Mouse (Mus musculus): ENCODE results near the gene Foxo1. TPM values are rescaled to one million over a fixed set of nuclear protein-coding genes. Genes with fewer than 3 reads are reported as not detected.

Foxo1 gene
- polyA plus RNA-seq, 1 experiment from 2014 or later: 6.8 TPM

- no peak overlapping the region for H3K9ac ChIP-seq (replicated peaks; ENCODE audit: low read depth)
- H3K9me3 ChIP-seq (ENCODE audit: low read length): no peaks in the 10 kb centered on the region
- no peak overlapping the region for H3K27ac ChIP-seq (ENCODE audit: low read length)
- TF ChIP-seq CTCF (IDR thresholded peaks at IDR 0.05): no peak
- TF ChIP-seq EP300 (IDR thresholded peaks at IDR 0.05): no peak
- WGBS: 72% methylated on average over 12 of the region's 12 CpGs
- ATAC-seq (no peak), DNase-seq (ENCODE audit: low spot score) (no peak)
- H3K27me3 ChIP-seq (replicated peaks; ENCODE audit: insufficient read depth, low read length): no peaks in the 10 kb centered on the region
- H3K4me3 ChIP-seq (ENCODE audit: low read depth, low read length): no peak overlapping the region
- peaks cover 13% of the 10 kb centered on the region; the same call in 1 of the 2 replicates for H3K4me1 ChIP-seq (ENCODE audit: insufficient read depth, low read depth, low read length)
- H3K4me2 ChIP-seq (replicated peaks; ENCODE audit: low read depth, low read length): no peak overlapping the region
- H3K36me3 ChIP-seq (ENCODE audit: insufficient read depth, low read length): no peaks in the 10 kb centered on the region
These were observed 52.6 kb downstream of the Foxo1 start for GRCm38 (mm10) chr3:52320516-52321270.

DNA sequence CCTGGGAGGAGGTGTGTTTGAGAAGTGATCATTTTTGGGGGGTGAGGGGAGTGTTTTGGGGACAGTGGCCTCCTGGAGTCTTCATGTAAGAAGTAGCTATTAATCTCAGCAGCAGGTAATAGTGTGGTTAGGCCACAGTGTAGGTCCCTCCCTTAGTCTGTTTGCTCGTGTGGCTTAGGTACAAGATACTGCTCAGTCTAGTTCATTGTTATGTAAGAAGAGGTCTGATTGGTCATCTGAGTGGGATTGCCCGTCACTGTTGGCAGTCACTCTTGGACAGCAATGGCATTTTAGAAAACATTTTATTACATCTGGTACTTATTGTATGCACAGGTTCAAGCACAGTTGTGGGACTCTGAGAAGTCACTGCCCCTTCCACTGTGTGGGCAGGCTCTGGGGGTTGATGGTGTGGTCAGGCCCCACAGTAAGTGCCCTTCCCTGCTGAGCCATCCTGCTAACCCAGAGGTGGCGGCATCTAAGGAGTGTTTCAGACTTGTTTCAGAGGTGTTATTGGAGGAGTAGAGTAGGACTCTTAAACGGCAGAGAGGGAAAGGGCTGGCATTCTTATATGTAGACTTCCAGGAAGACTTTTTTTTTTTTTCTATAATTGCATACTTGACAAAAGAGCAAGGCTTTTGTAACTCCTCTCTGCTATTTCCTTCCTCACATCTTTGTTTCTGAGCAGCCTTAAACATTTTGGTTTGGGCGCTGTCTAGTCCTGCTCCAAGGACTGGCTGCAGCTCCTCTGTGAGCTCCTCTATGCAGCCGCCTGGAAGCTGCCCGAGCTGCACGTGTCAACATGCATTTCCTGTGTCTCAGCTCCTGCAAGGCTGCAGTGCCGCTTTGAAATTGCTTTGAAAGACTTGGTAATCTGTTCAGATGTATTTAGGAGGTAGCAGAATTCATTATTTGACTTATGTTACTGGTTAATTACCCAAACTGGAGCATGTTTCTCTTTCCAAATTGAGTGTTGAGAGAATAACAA lies 54.6 kb downstream of the Foxo1 start:
- Histone ChIP-seq H3K9me3 (ENCODE audit: low read length) (no peaks in the 10 kb centered on the region), H3K4me1 (ENCODE audit: insufficient read depth, low read depth, low read length) (peaks cover 13% of the 10 kb centered on the region; the same call in 1 of the 2 replicates), H3K27me3 (replicated peaks; ENCODE audit: insufficient read depth, low read length) (no peaks in the 10 kb centered on the region), H3K27ac (ENCODE audit: low read length) (0 out of 2 replicates have a peak overlapping the region, but pooled peaks have one; percentile 15), H3K4me2 (replicated peaks; ENCODE audit: low read depth, low read length) (peak overlapping the region; percentile 14), H3K9ac (replicated peaks; ENCODE audit: low read depth) (no peak overlapping the region), H3K36me3 (ENCODE audit: insufficient read depth, low read length) (no peaks in the 10 kb centered on the region), H3K4me3 (ENCODE audit: low read depth, low read length) (no peak overlapping the region)
- peak; percentile 60 for DNase-seq (ENCODE audit: low spot score)
- ATAC-seq: peak; percentile 76
- TF ChIP-seq CTCF (IDR thresholded peaks at IDR 0.05) (no peak), EP300 (IDR thresholded peaks at IDR 0.05) (no peak)
- WGBS: 10% methylated on average over 9 of the region's 9 CpGs

DNA sequence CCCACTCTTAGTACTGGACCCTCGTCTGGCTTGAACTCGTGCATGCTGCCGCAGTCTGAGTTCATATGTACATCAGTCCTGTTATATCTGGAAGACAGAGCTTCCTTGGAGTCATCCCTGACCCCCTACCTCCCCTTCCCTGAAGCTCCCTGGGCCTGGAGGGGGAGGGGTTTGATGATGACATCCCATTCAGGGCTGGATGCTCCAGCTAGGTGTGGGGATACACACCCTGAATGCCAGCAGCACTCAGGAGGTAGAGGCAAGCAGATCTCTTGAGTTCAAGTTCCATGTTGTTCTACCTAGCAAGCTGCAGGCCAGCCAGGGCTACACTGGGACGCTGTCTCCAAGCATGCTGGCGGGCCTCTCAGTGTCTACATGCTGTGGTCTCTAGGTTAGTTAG lies 56.9 kb downstream of the Foxo1 start:
- no peak for ATAC-seq
- TF ChIP-seq EP300 (IDR thresholded peaks at IDR 0.05) (no peak), CTCF (IDR thresholded peaks at IDR 0.05) (no peak)
- H3K27me3 ChIP-seq (replicated peaks; ENCODE audit: insufficient read depth, low read length): no peaks in the 10 kb centered on the region
- no peaks in the 10 kb centered on the region for H3K9me3 ChIP-seq (ENCODE audit: low read length)
- 95% methylated on average over 5 of the region's 5 CpGs for WGBS
- no peaks in the 10 kb centered on the region for H3K36me3 ChIP-seq (ENCODE audit: insufficient read depth, low read length)
- no peak overlapping the region for H3K27ac ChIP-seq (ENCODE audit: low read length)
- H3K4me2 ChIP-seq (replicated peaks; ENCODE audit: low read depth, low read length): no peak overlapping the region
- H3K4me3 ChIP-seq (ENCODE audit: low read depth, low read length): no peak overlapping the region
- no peak for DNase-seq (ENCODE audit: low spot score)
- H3K4me1 ChIP-seq (ENCODE audit: insufficient read depth, low read depth, low read length): peaks cover 13% of the 10 kb centered on the region; the same call in 1 of the 2 replicates
- no peak overlapping the region for H3K9ac ChIP-seq (replicated peaks; ENCODE audit: low read depth)

GRCm38 (mm10) chr3:52326687-52327086 lies 58.6 kb downstream of the Foxo1 start:
- 75% methylated on average over 6 of the region's 6 CpGs for WGBS
- ATAC-seq (no peak), DNase-seq (ENCODE audit: low spot score) (no peak)
- H3K9ac ChIP-seq (replicated peaks; ENCODE audit: low read depth): no peak overlapping the region
- H3K4me3 ChIP-seq (ENCODE audit: low read depth, low read length): no peak overlapping the region
- no peaks in the 10 kb centered on the region for H3K36me3 ChIP-seq (ENCODE audit: insufficient read depth, low read length)
- H3K4me1 ChIP-seq (ENCODE audit: insufficient read depth, low read depth, low read length): peaks cover 10% of the 10 kb centered on the region; the same call in 1 of the 2 replicates
- H3K27ac ChIP-seq (ENCODE audit: low read length): no peak overlapping the region
- no peak overlapping the region for H3K4me2 ChIP-seq (replicated peaks; ENCODE audit: low read depth, low read length)
- no peak for TF ChIP-seq CTCF (IDR thresholded peaks at IDR 0.05)
- no peaks in the 10 kb centered on the region for H3K27me3 ChIP-seq (replicated peaks; ENCODE audit: insufficient read depth, low read length)
- H3K9me3 ChIP-seq (ENCODE audit: low read length): no peaks in the 10 kb centered on the region

DNA sequence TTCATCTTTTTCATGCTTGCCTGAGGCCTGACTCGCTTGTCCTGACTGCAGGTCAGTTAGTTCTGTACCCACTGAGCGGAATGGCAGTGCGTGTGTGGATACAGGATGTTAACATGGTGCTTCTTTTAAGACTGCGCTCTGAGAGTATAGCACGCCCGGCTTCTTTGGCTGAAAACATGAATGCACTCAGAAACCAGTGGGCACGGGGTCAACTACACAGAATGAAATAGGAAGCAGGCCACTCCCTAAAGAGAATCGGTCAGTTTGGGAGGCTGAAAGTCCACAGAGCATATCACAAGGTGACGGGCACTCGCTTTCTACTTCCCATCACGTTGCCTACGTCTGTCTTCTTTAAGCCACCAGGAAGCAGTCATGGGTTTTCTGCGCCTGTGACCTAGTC lies 59.0 kb downstream of the Foxo1 start:
- Histone ChIP-seq H3K36me3 (ENCODE audit: insufficient read depth, low read length) (no peaks in the 10 kb centered on the region), H3K4me1 (ENCODE audit: insufficient read depth, low read depth, low read length) (peaks cover 6% of the 10 kb centered on the region; the same call in 1 of the 2 replicates), H3K4me2 (replicated peaks; ENCODE audit: low read depth, low read length) (no peak overlapping the region), H3K4me3 (ENCODE audit: low read depth, low read length) (no peak overlapping the region), H3K9me3 (ENCODE audit: low read length) (no peaks in the 10 kb centered on the region), H3K27me3 (replicated peaks; ENCODE audit: insufficient read depth, low read length) (no peaks in the 10 kb centered on the region), H3K9ac (replicated peaks; ENCODE audit: low read depth) (no peak overlapping the region), H3K27ac (ENCODE audit: low read length) (no peak overlapping the region)
- DNase-seq (ENCODE audit: low spot score): no peak
- WGBS: 80% methylated on average over 13 of the region's 13 CpGs
- no peak for ATAC-seq
- TF ChIP-seq CTCF (IDR thresholded peaks at IDR 0.05) (no peak), EP300 (IDR thresholded peaks at IDR 0.05) (no peak)

- 68% methylated on average over 1 of the region's 1 CpGs for WGBS
- Histone ChIP-seq H3K4me2 (replicated peaks; ENCODE audit: low read depth, low read length) (no peak overlapping the region), H3K4me3 (ENCODE audit: low read depth, low read length) (no peak overlapping the region), H3K27ac (ENCODE audit: low read length) (no peak overlapping the region), H3K27me3 (replicated peaks; ENCODE audit: insufficient read depth, low read length) (no peaks in the 10 kb centered on the region), H3K4me1 (ENCODE audit: insufficient read depth, low read depth, low read length) (no peaks in the 10 kb centered on the region), H3K9me3 (ENCODE audit: low read length) (no peaks in the 10 kb centered on the region), H3K36me3 (ENCODE audit: insufficient read depth, low read length) (no peaks in the 10 kb centered on the region), H3K9ac (replicated peaks; ENCODE audit: low read depth) (no peak overlapping the region)
- ATAC-seq: no peak
- DNase-seq (ENCODE audit: low spot score): no peak
- no peak for TF ChIP-seq CTCF (IDR thresholded peaks at IDR 0.05)
- TF ChIP-seq EP300 (IDR thresholded peaks at IDR 0.05): no peak
These were observed 63.6 kb downstream of the Foxo1 start for GRCm38 (mm10) chr3:52331709-52332108.

Measured in lung, postnatal 0 days (tissue).